Mouse (Mus musculus) MN1 (cell line): ENCODE data around the gene Tbkbp1.
A peak's percentile ranks its signal among the peaks of the same experiment; 100 is the strongest.
"Not testable (repeated sequence)": the region's sequence is repeated elsewhere in the genome, so short reads cannot be mapped to it uniquely, and the experiment has no call there.

ENCODE experiments used
- DNase-seq: peaks from one replicate; pipeline ENCODE4 v3.0.0-alpha.2; 2016; ENCODE audit warnings: low spot score

Tbkbp1 gene

DNA sequence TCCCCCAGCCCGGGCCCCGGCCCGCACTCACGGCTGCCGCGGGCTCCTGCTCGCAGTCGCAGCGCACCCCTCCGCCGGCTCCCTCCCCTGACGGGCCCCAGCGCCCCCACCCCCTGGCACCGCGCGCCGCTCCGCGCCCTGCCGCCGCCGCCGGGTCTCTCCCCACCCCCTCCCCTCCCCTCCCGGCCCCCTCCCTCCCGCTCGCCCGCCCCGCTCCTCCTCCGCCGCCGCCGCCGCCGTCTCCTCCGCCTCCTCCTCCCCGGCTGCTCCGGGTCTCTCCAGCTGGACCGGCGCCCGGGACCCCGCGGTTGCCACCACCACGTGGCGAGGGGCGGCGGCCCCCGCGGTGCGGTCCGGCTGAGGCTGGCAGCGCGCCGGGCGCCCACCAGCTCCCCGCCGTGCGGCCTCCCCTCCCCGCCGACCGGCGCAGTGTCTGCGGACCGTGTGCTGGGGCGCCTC, at the start of gene Tbkbp1:
Gene Tbkbp1, minus strand, starts transcription at position 153 of the 459 bp plus-strand sequence.
- peak; percentile 34 for DNase-seq

- no peak for DNase-seq
Measured at GRCm38 (mm10) chr11:97199519-97199918, 48.2 kb upstream of the Tbkbp1 start.

- DNase-seq: no peak
Measured at GRCm38 (mm10) chr11:97198601-97199000, 47.3 kb upstream of the Tbkbp1 start.

GRCm38 (mm10) chr11:97197021-97197420, 45.7 kb upstream of the Tbkbp1 start:
- no peak for DNase-seq

DNA sequence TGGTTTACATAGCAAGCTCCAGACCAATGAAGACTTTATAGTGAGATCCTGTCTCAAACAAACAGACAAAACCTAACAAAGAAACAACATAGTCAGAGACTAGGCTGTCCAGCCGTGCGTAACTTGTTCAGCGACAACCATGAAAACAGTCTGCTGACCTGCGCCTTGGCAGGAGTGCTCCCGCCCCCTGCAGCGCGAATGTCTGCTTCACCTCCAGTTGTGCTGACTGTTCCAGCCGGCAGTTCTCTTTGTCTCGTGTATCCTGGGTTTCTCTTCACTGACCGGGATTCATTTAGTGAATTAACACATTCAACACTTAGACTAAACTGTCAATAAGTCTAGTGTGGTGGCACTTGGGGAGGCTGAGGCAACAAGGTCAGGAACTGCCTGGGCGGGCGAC, 45.2 kb upstream of the Tbkbp1 start:
- no peak for DNase-seq

- no peak for DNase-seq
Measured at GRCm38 (mm10) chr11:97192621-97192951, 41.3 kb upstream of the Tbkbp1 start.

DNA sequence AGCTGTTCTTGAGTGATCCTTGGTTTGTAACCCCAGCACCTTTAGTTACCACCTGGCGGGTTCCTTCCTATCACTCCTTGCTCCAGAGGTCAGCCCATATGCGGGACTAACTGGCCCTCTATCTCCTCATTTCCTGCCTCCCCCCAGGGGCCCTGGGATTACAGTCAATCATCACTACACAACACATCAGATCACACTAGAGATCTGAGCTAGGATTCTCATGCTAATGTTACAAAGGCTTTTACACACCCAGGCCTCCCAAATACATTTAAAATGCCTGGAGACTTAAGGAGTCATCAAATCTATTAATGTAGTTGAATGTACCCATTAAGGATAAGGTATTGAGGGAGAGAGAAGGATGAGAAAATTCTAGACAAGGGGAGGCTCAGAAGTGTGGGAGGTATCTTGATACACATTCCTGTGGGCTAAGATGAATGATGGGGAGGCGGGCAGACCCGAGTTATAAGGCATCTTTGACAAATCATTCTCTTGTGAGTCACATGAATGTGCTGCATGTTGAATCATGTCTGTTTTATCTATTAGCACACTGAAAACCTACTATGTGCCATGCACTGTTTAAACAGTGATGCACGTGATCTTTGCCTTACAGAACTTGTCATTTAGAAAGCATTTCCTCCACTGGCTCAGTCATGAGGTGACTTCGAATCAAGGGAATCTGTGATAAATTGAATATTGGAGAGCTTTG, 40.8 kb upstream of the Tbkbp1 start:
- no peak for DNase-seq

DNA sequence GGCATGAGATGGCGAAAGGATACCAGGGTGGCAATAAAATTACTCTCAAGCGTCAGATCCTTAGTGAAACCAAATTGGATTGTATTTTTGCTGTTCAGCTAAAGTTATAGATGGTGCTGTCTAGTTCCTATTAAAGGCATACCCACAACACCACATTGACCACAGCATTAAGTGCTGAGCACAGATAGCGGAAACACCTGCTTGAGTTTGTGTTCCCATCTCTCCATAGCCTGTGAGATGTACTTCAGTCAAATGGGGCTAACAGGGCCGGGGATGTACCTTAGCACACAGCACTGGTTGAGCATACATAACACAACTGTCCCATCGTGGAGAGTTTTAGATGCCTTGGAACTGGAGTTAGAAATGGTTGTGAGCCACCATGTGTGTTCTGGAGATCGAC, 39.7 kb upstream of the Tbkbp1 start:
- no peak for DNase-seq

GRCm38 (mm10) chr11:97189645-97190044, 38.4 kb upstream of the Tbkbp1 start:
- not testable (repeated sequence) for DNase-seq

GRCm38 (mm10) chr11:97189231-97189630, 37.9 kb upstream of the Tbkbp1 start:
- no peak for DNase-seq

DNA sequence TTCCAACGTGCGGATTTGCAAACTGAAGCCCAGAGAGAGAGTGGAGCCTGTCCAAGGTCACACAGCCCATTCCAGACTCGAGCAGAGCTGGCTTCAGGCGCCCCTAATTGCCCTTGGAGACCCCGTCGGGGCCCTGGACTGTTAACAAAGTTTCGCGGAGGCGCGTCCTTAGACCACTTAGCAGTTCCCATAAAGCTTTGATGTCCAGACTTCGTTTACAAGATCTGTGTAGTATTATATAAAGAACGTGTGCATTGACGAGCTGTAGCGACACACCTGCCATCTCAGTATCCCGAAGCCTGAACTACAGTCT, 37.3 kb upstream of the Tbkbp1 start:
- DNase-seq: no peak

DNA sequence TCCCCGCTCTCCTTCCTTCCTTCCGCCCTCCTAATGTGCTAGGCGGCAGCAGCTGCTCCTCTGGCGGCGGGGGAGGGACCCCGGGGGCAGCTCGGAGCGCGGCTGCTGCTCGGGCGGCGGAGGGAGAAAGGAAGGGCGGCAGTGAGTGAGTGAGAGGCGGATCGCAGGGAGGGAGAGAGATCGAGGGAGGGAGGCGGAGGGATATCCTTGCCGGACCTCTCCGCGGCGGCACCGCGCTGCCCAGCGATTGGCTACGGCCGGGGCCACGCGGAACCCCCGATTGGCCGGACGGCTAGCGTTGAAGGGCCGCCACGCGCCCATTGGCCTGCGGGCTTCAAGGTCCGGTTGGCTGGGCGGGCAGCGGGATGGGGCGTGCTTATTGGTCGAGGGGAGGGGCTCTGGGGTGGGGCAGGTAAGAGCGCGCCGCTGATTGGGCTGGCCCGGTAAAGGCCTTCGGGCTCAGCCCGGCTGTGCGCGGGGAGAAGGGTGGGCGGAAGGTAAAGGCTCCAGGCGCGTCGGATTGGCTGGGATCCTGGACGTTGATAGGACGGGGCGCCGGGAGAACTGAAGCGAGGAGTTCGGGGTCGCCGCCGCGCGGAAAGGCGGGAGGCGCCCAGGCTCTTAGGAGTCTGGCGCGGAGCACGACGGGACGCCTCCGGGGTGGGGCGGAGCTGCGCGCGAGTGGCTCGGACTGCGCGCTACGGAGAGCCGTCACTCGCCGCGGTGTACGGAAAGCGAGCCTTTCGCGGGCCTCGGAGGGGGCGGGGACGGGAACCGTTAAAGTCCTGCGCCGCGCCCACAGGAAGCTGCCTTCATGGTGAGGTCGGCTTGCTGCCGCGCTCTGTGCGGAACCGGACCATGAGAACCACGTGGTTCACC, 36.7 kb upstream of the Tbkbp1 start, which contains the start of gene Kpnb1:
Gene Kpnb1, minus strand, starts transcription at position 118 of the 879 bp plus-strand sequence.
- DNase-seq: peak; percentile 99

- peak; percentile 95 for DNase-seq
Measured at GRCm38 (mm10) chr11:97186947-97187763, 35.9 kb upstream of the Tbkbp1 start.

DNA sequence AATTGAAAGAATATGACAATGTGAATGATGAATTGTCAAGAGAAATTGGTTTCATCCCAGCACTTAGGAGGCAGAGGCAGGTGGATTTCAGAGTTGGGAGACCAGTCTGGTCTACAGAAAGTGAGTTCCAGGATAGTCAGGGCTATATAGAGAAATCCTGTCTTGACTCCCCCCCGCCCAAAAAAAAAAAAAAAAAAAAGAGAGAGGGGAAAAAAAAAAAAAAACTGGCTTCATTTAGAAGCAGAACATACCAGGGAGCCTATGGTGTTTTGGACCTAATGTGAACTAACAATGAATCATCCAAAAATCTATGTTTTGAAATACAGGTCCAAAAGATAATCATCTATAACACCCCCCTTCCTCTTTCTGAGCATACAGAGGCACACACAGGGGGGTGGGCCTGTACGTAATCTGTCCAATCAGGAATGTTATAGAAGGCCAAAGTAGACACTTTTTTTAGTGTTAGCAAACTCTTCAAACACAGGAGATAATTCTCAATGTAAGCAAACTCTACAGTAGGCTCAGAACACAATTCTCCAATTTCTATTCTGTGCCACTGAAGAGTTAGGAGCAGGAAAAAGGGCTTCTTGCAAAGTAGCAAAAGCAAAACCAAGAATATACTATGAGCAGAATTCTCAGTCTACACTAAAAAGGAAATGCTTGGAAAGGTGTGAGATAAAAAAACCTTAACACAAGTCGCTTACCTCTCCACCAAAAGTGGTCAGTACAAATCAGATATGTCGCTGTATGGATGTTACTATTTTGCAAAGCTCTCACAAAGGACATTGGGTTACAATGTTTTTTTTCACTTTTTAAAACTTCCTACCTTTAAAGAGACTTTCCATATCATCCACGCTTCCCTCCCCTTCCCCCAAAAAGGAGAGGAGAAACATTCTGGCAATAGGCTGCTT, 34.7 kb upstream of the Tbkbp1 start:
- DNase-seq: no peak

- DNase-seq: no peak
Measured at GRCm38 (mm10) chr11:97184875-97185274, 33.6 kb upstream of the Tbkbp1 start.

GRCm38 (mm10) chr11:97182446-97182845, 31.2 kb upstream of the Tbkbp1 start:
- no peak for DNase-seq

DNA sequence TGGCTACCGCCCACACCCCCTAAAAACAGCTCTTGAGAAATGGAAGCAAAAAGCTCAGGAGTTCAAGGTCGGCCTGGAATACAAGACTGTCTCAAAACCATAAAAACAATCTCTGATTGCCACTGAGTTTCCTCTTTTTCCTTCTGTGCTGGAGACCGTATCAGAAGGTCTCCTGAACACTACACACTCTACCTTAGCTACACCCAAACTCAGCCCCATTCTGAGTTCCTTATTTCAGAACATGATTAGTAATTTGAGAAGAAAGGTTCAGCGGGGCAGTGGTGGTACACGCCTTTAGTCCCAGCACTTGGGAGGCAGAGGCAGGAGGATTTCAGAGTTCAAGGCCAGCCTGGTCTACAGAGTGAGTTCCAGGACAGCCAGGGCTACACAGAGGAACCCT, 29.8 kb upstream of the Tbkbp1 start:
- DNase-seq: no peak

DNA sequence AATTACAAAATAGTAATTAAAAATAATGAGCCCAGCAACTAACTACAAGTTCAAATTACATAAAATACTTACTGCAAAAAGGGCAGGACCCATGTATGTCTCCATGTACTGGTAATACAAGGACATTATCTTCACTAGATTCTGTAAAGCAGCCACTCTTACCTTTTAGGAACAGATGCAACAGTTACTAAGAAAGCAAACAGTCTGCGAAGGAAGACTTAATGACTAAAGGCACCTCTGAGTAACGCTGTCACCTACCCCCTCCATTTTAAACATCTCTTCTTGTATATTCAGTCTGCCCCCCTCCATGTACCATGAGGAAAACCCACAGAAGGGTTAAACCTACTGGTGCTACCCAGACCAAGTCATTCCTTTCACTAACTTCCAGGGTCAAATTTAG, 26.9 kb upstream of the Tbkbp1 start:
- no peak for DNase-seq

DNA sequence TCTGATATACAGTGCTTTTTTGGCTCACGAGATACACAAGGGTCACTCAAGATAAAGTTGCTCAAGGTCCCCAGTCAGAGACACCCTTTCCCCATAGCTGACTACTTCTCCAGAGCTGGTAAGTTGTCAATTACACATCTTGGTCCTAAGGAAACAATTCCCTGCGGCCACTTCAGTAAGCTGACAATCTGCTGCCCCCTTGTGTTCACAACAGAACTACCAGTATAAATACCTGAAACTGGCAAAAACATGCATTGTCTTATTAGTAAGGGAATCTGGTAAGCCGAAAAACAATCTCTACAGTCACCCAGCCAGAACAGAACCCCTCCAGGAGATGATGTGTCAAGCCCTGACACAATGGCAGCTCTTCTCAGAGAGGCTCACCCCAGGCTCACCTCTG, 25.6 kb upstream of the Tbkbp1 start:
- DNase-seq: peak; percentile 79

GRCm38 (mm10) chr11:97175499-97175898, 24.2 kb upstream of the Tbkbp1 start:
- no peak for DNase-seq

DNA sequence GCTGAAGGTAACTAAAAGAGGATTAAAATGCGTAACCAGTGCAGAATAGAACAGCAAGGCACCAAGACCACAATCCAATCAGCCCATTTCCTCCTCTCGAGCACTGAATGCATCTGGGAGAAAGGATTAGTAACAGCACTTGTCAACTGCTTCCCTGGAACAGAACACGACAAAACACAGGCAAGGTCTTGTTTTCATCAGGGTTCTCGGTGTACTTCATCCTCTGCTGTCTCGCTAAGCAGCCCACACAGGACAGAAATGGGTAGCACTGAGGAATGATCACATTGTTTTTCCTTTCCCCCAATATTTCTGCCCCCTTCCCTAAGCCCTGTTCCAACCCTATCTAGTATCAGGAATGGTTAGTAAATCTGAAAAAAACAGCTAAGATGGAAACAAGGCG, 9.0 kb upstream of the Tbkbp1 start:
- DNase-seq: peak; percentile 48
